Mouse (Mus musculus) T-helper 1 cell (primary cell): ENCODE measurements around the gene Lrmp.

ENCODE experiments used
- in situ Hi-C: fragments of 300-600 bp; cut with MboI, MseI; formaldehyde crosslinking; loops from one replicate; pipeline ENCODE4 v1.15.1; 2025; ENCODE audit warnings: high pct_unique_total_duplicates

The Lrmp gene

GRCm38 (mm10) chr6:145135804-145136203 lies 20.4 kb downstream of the Lrmp start:
- in situ Hi-C loops: no loop called here

- in situ Hi-C loops: no loop called here
These were observed 21.4 kb downstream of the Lrmp start for GRCm38 (mm10) chr6:145136831-145137230.

DNA sequence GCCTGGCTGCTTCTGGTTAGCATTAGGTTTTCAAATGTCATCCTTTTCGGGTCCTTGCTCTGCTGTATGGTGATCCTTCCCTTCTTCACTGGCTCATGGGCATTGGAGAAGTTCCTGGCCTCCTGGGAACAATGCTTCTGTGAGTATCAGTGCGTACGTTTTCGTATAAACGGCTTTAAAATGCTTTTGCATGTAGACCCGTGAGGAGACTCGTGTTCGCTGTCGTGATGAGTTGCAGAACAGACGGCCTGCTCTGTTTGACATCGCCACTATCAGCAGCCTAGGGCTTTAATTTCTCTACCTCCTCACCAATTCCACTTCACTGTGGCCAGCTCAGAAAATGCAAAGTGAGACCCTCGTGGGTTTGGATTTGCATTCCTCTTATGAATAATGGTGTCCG lies 23.8 kb downstream of the Lrmp start:
- in situ Hi-C loops: no loop called here

GRCm38 (mm10) chr6:145139776-145140475 lies 24.5 kb downstream of the Lrmp start:
- in situ Hi-C loops: no loop called here

DNA sequence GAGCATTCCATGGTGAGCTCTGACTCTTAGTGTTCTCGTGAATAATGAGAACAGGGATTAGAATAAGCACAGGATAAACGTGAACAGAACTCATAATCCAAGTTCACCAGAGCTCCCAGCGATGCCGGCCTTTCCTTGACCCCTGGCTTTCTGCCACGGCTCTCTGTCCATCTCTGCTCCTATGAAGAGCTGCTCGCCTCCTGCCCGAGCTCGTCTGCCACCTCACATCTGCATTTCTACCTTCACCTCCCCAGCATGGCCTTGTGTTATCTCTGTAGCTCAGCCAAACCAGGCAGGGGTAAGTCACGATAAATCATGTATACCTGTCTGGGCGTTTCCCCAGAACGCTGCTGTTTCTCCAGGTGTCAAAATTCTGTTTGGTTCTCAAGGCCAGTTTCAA lies 25.3 kb downstream of the Lrmp start:
- in situ Hi-C loops: no loop called here

- in situ Hi-C loops: no loop called here
These were observed 26.4 kb downstream of the Lrmp start for GRCm38 (mm10) chr6:145141827-145142226.

- in situ Hi-C loops: no loop called here
These were observed 29.7 kb downstream of the Lrmp start for GRCm38 (mm10) chr6:145145173-145145572.

GRCm38 (mm10) chr6:145147716-145148115 lies 32.3 kb downstream of the Lrmp start:
- in situ Hi-C loops: no loop called here

- in situ Hi-C loops: no loop called here
These were observed 33.6 kb downstream of the Lrmp start for GRCm38 (mm10) chr6:145149054-145149453.

- in situ Hi-C loops: no loop called here
These were observed 43.2 kb downstream of the Lrmp start for GRCm38 (mm10) chr6:145158619-145159018.

GRCm38 (mm10) chr6:145160581-145160980 lies 45.1 kb downstream of the Lrmp start:
- in situ Hi-C loops: no loop called here

DNA sequence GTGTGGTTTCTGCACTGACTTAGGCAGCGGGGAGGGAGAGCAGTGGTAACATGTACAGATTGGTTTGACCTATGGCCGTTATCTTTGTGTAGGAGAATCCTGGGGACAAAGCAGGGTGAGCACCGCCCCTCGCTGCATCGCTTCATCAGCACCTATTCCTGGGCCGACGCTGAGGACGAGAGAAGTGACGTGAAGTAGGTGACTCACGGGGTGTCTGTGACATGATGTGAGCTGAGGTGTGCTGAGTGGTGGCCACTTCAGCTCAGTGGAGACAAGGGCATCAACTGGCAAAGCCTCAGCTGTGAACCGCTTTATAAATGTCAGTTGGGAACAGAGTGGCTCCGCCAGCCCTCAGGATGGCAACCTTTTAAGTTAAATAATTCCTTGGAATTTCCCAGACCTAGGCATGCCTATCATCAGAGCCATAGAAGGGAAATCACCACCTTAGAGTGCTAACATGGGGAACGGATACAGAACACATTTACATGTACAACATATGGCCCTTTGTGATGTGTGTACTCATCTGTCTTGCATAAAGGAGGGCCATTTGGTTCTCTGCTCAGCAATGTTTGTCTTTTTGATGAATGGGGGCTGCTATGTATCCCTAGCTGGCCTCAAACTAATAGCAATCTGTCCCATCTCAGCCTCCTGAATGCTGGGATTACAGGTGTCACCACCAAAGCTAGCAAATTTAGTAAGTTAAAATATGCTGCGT lies 56.6 kb downstream of the Lrmp start:
- in situ Hi-C loops: no loop called here

DNA sequence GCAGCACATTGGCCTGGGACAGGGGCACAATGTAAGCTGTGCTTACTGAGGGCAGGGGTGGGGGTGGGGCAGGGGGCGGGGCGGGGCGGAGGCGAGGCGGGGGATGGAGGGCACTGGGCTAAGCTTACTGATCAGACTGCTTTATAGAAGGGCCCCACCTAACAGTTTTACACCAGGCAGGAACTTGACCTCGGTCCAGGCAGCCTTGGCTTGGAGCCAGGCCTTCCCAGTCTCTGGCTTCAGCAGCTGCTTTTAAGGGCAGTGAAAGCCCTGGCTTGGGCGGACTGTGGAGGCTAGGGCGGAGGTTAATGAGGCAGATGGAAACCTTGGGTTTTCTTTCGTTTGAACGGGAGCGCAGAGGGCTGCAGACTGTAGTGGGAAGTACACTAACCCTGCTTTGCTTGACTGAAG lies 58.3 kb downstream of the Lrmp start:
- in situ Hi-C loops: no loop called here

DNA sequence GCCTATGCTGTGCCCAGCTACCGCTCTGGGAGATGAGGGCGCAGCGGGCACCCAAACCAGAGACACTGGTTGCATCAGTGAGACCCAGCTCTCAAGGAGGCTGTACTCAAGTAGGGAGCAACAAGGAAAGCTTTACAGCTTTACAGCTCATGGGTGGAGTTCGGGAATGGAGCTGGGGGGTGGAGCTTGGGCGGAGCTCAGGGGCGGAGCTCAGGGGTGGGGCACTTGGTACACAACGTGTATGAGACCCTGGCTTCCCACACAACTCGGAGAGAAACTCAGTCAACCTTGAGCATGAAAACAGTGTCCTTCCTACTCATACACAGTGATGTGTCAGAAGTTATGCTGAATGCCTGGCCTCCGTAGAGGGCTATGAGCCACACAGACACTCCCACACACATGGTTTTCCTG lies 60.1 kb downstream of the Lrmp start:
- in situ Hi-C loops: no loop called here

DNA sequence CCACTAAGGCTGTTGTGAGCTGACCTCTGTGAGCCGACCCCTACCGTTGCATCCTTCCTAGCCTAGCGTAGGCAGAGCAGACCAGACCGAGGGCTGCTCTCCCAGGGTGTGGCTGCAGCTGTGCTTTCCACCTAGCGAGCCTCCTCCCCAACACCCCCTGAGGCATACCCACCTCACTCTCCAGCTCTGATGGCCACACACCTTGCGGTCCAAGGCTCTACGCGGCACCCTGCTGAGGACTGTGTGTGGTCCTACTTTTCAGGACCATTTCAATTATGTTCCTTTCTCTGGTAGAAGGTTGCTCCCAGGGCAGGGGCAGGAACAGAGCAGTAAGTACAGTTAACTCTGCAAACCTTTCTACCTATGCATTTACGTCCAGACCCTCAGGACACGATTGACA lies 61.0 kb downstream of the Lrmp start:
- in situ Hi-C loops: no loop called here

- in situ Hi-C loops: no loop called here
These were observed 64.2 kb downstream of the Lrmp start for GRCm38 (mm10) chr6:145179665-145180064.

DNA sequence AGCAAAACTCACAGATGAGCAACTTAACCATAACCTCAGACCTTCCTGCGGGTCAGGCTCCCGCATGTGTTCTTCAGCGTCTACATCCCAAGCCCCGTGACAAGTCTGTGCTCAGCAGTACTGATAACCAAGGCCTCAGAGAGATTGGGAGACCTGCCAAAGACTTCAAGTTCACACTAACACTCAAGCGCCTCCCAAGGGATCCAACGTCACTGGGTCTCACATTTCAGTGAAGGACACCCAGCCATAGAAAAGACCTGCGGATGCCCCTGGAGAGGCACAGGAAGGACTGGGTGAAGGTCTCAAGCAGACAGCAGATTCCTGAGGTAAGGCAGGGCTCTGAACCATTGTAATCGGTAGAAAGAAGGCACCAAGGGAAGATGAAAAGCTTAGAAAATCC lies 66.6 kb downstream of the Lrmp start:
- in situ Hi-C loops: no loop called here

DNA sequence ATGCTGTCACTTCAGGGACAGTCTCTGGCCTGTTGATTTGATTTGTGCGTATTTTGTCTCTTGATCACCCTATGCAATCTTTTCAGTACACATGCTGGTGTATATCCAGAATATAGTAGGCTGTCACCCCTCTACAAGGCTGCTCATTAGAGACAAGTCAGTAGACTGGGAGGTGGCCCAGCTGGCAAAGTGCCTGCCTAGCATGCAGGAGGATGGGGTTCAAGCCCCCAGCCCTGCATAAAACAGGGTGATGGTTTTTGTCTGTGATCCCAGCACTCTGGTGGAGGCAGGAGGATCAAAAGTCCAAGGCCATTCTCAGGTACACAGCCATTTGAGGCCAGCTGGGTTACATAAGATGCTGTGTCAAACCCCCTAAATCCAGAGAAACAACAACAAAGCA lies 70.6 kb downstream of the Lrmp start:
- in situ Hi-C loops: no loop called here

GRCm38 (mm10) chr6:145187093-145188088 lies 71.9 kb downstream of the Lrmp start:
- in situ Hi-C loops: no loop called here

- in situ Hi-C loops: no loop called here
These were observed 77.6 kb downstream of the Lrmp start for GRCm38 (mm10) chr6:145193038-145193437.

DNA sequence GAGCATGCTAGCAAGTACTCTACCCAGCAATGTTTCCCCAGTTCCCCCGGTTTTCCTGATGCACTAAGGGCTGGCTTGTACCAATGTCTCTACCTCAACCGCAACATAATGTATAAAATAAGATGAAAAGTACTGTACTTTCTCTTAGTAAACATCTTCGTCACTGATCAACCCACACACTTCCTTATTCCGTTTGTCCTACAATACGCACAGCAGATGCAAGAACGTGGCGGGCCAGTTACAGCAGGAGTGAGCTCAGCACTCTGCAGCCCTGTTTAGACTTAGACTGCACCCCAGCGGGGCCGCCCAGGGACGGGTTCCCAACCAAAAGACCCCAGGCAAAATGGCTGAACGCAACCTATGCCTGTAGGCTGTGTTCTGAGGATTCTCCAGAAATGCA lies 78.0 kb downstream of the Lrmp start:
- in situ Hi-C loops: no loop called here
